Mouse (Mus musculus): Measurements from ENCODE around the gene Eps8.

- TF ChIP-seq POLR2A (IDR thresholded peaks at IDR 0.05; ENCODE audit: borderline replicate concordance, insufficient read depth, low read length) (no peak), CTCF (IDR thresholded peaks at IDR 0.05; ENCODE audit: borderline replicate concordance, insufficient read depth, low read depth, low read length) (no peak)
Observed at GRCm38 (mm10) chr6:137637443-137637842, 17.2 kb downstream of the Eps8 start.
